Mouse (Mus musculus): ENCODE measurements around the gene Atp6v1b1. TPM values are rescaled to one million over a fixed set of nuclear protein-coding genes. Genes with fewer than 3 reads are reported as not detected.

Gene Atp6v1b1
- polyA plus RNA-seq (2014; fragmentation: Illumina TruSeq; extraction: RNeasy Lipid Tissue Mini Kit (QIAGEN cat#74804); ENCODE audit: low read depth, low replicate concordance) = 3.1 TPM

GRCm38 (mm10) chr6:83742761-83743160 is at the start of gene Atp6v1b1:
Gene Atp6v1b1, plus strand, starts transcription at chr6:83742990.

GRCm38 (mm10) chr6:83711067-83711675 is 31.6 kb upstream of the Atp6v1b1 start, which contains the start of gene Vax2:
Gene Vax2, plus strand, starts transcription at chr6:83711264.

GRCm38 (mm10) chr6:83762344-83762743 is 19.6 kb downstream of the Atp6v1b1 start, which contains the start of gene Ankrd53:
Gene Ankrd53, plus strand, starts transcription at chr6:83762644.

GRCm38 (mm10) chr6:83775638-83776293 is 33.0 kb downstream of the Atp6v1b1 start, which contains the start of gene Tex261:
Gene Tex261, minus strand, starts transcription at chr6:83775813.

GRCm38 (mm10) chr6:83794760-83795296 is 52.0 kb downstream of the Atp6v1b1 start, which contains the start of gene Nagk:
Gene Nagk, plus strand, starts transcription at chr6:83794982.

Other genes starting within 250 kb of the Atp6v1b1 start
- gene Dguok, start 236.0 kb upstream of the Atp6v1b1 start, polyA plus RNA-seq (2014; fragmentation: Illumina TruSeq; extraction: RNeasy Lipid Tissue Mini Kit (QIAGEN cat#74804); ENCODE audit: low read depth, low replicate concordance) = 8.1 TPM
- gene Actg2, start 206.7 kb upstream of the Atp6v1b1 start, polyA plus RNA-seq (2014; fragmentation: Illumina TruSeq; extraction: RNeasy Lipid Tissue Mini Kit (QIAGEN cat#74804); ENCODE audit: low read depth, low replicate concordance) = 130 TPM
- 140 TPM for gene Stambp, start 170.3 kb upstream of the Atp6v1b1 start, polyA plus RNA-seq (2014; fragmentation: Illumina TruSeq; extraction: RNeasy Lipid Tissue Mini Kit (QIAGEN cat#74804); ENCODE audit: low read depth, low replicate concordance)
- gene Clec4f, start 86.8 kb upstream of the Atp6v1b1 start, polyA plus RNA-seq (2014; fragmentation: Illumina TruSeq; extraction: RNeasy Lipid Tissue Mini Kit (QIAGEN cat#74804); ENCODE audit: low read depth, low replicate concordance) = not detected
- gene Cd207, start 65.1 kb upstream of the Atp6v1b1 start, polyA plus RNA-seq (2014; fragmentation: Illumina TruSeq; extraction: RNeasy Lipid Tissue Mini Kit (QIAGEN cat#74804); ENCODE audit: low read depth, low replicate concordance) = not detected
- gene Vax2, start 31.7 kb upstream of the Atp6v1b1 start, polyA plus RNA-seq (2014; fragmentation: Illumina TruSeq; extraction: RNeasy Lipid Tissue Mini Kit (QIAGEN cat#74804); ENCODE audit: low read depth, low replicate concordance) = not detected
- 15.4 TPM for gene Ankrd53, start 19.7 kb downstream of the Atp6v1b1 start, polyA plus RNA-seq (2014; fragmentation: Illumina TruSeq; extraction: RNeasy Lipid Tissue Mini Kit (QIAGEN cat#74804); ENCODE audit: low read depth, low replicate concordance)
- 11.0 TPM for gene Tex261, start 32.8 kb downstream of the Atp6v1b1 start, polyA plus RNA-seq (2014; fragmentation: Illumina TruSeq; extraction: RNeasy Lipid Tissue Mini Kit (QIAGEN cat#74804); ENCODE audit: low read depth, low replicate concordance)
- gene Nagk, start 52.0 kb downstream of the Atp6v1b1 start, polyA plus RNA-seq (2014; fragmentation: Illumina TruSeq; extraction: RNeasy Lipid Tissue Mini Kit (QIAGEN cat#74804); ENCODE audit: low read depth, low replicate concordance) = 18.6 TPM
- gene Paip2b, start 88.8 kb downstream of the Atp6v1b1 start, polyA plus RNA-seq (2014; fragmentation: Illumina TruSeq; extraction: RNeasy Lipid Tissue Mini Kit (QIAGEN cat#74804); ENCODE audit: low read depth, low replicate concordance) = 54.5 TPM
- gene Zfp638, start 124.1 kb downstream of the Atp6v1b1 start, polyA plus RNA-seq (2014; fragmentation: Illumina TruSeq; extraction: RNeasy Lipid Tissue Mini Kit (QIAGEN cat#74804); ENCODE audit: low read depth, low replicate concordance) = 146 TPM